Comparison of ENCODE assay signal across 13 mouse cellular contexts in genomic region chr7:102425933-102426685, GRCm38 (mm10). TPM values are rescaled to one million over a fixed set of nuclear protein-coding genes. Genes with fewer than 3 reads are reported as not detected.
DNase-seq lines count a peak whose midpoint lies in the region; ATAC-seq and TF ChIP-seq lines count a peak whose summit lies in the region.
"Had no signal": no experiment of that assay in that cellular context is flagged by ENCODE, and none has a peak within 500 bp of the region (broad histone marks: within the 10 kb centered on the region; RNA-seq: fewer than 3 reads in every experiment).

No protein-coding gene starts in this region.

- H3K36me3 ChIP-seq in intestine, postnatal 0 days (ENCODE audit: control insufficient read depth, insufficient read depth): peaks cover 18% of the 10 kb centered on the region
- no peaks in the 10 kb centered on the region for H3K36me3 ChIP-seq in intestine, embryonic 15.5 days

- ATAC-seq in intestine, postnatal 0 days: peak; percentile 53
- ATAC-seq in intestine, embryonic 15.5 days: no peak
- ATAC-seq in CD4-positive, CD25-positive, alpha-beta regulatory T cell, adult 4 months: peak; percentile 90
- peak; percentile 88 for ATAC-seq in megakaryocyte progenitor cell, adult 5-6 weeks (replicated peaks; ENCODE audit: poor library complexity)
- no peak; the same call in 1 of the 2 replicates for ATAC-seq in monocyte, adult 5-6 weeks (replicated peaks; ENCODE audit: insufficient number of reproducible peaks, low FRiP score, low TSS enrichment, poor library complexity, severe bottlenecking)
- ATAC-seq: forebrain, embryonic 13.5 days had no signal

- no peak overlapping the region for H3K4me2 ChIP-seq in intestine, postnatal 0 days (replicated peaks; ENCODE audit: low read depth)
- no peak overlapping the region for H3K4me2 ChIP-seq in intestine, embryonic 15.5 days (replicated peaks)
- H3K4me2 ChIP-seq: forebrain, embryonic 13.5 days; hindbrain, embryonic 14.5 days; limb, embryonic 12.5 days had no signal

- H3K27me3 ChIP-seq in intestine, postnatal 0 days (replicated peaks; ENCODE audit: control insufficient read depth, insufficient read depth, low read length): no peaks in the 10 kb centered on the region
- H3K27me3 ChIP-seq in intestine, embryonic 15.5 days (replicated peaks): no peaks in the 10 kb centered on the region
- H3K27me3 ChIP-seq: forebrain, embryonic 13.5 days; limb, embryonic 12.5 days had no signal

- peak; percentile 68 for DNase-seq in induced T-regulatory cell, adult 2 months (ENCODE audit: low read depth)
- no peak for DNase-seq in cerebellum, adult 8-10 months
- DNase-seq in layer of hippocampus, adult 9-10 months (ENCODE audit: low spot score): no peak
- DNase-seq: embryo, embryonic 11 days had no signal

- H3K9me3 ChIP-seq in intestine, postnatal 0 days (ENCODE audit: control insufficient read depth): no peaks in the 10 kb centered on the region
- H3K9me3 ChIP-seq in intestine, embryonic 15.5 days: no peaks in the 10 kb centered on the region
- H3K9me3 ChIP-seq: forebrain, embryonic 13.5 days; limb, embryonic 12.5 days had no signal

- WGBS in intestine, postnatal 0 days: 60% methylated on average over 6 of the region's 6 CpGs
- WGBS in intestine, embryonic 15.5 days: 51% methylated on average over 6 of the region's 6 CpGs

- TF ChIP-seq CTCF in intestine, postnatal 0 days (IDR thresholded peaks at IDR 0.05; ENCODE audit: low read depth): no peak

- H3K4me3 ChIP-seq in intestine, postnatal 0 days (ENCODE audit: low read depth, low read length): no peak overlapping the region
- H3K4me3 ChIP-seq in intestine, embryonic 15.5 days (replicated peaks): no peak overlapping the region
- H3K4me3 ChIP-seq: forebrain, embryonic 13.5 days; limb, embryonic 12.5 days had no signal

- H3K4me1 ChIP-seq in intestine, postnatal 0 days (replicated peaks; ENCODE audit: control insufficient read depth, insufficient read depth, low read length): no peaks in the 10 kb centered on the region
- H3K4me1 ChIP-seq in intestine, embryonic 15.5 days (replicated peaks): no peaks in the 10 kb centered on the region
- H3K4me1 ChIP-seq: forebrain, embryonic 13.5 days had no signal

- no peak overlapping the region for H3K27ac ChIP-seq in intestine, postnatal 0 days (ENCODE audit: low read depth, low read length)
- H3K27ac ChIP-seq in intestine, embryonic 15.5 days: no peak overlapping the region
- H3K27ac ChIP-seq: forebrain, embryonic 13.5 days; hindbrain, embryonic 14.5 days; limb, embryonic 12.5 days had no signal

- H3K9ac ChIP-seq in intestine, postnatal 0 days (ENCODE audit: low read depth, low read length): no peak overlapping the region
- no peak overlapping the region for H3K9ac ChIP-seq in intestine, embryonic 15.5 days
- H3K9ac ChIP-seq: forebrain, embryonic 13.5 days; hindbrain, embryonic 14.5 days; limb, embryonic 12.5 days had no signal

RNA-seq across cellular contexts. Expression of gene Rrm1, which starts 15.4 kb away (rescaled TPM):
- polyA plus RNA-seq in intestine, postnatal 0 days (2015; fragmentation: Nextera tagmentation; extraction: Ambion mirVana): 22.7 and 23.4 TPM in 2 replicates
- 127 and 138 TPM in 2 replicates for polyA plus RNA-seq in intestine, embryonic 15.5 days (2015; fragmentation: Nextera tagmentation; extraction: Ambion mirVana)
- 10 to 100 TPM; 48.5 to 59.7 TPM for polyA plus RNA-seq in CD4-positive, CD25-positive, alpha-beta regulatory T cell, adult 4 months (2017; shearing (Covaris generic))
- 245 and 255 TPM in 2 replicates for total RNA-seq in megakaryocyte progenitor cell, adult 5-6 weeks (2015)
- 673 and 874 TPM in 2 replicates for total RNA-seq in megakaryocyte progenitor cell, adult 5-6 weeks (2017)
- 39.1 to 107 TPM (median 51.1 TPM) in 3 replicates for total RNA-seq in monocyte, adult 5-6 weeks (2017)

RNA-seq across cellular contexts. Expression of gene Olfr543, which starts 55.4 kb away (rescaled TPM):
- polyA plus RNA-seq in intestine, postnatal 0 days (2015; fragmentation: Nextera tagmentation; extraction: Ambion mirVana): not detected in 2 replicates
- polyA plus RNA-seq in intestine, embryonic 15.5 days (2015; fragmentation: Nextera tagmentation; extraction: Ambion mirVana): 0.13 and 0.19 TPM in 2 replicates
- under 1 TPM in 1 of 2 experiments, not detected in 1; 0.58 TPM for polyA plus RNA-seq in CD4-positive, CD25-positive, alpha-beta regulatory T cell, adult 4 months (2017; shearing (Covaris generic))
- not detected in 2 replicates for total RNA-seq in megakaryocyte progenitor cell, adult 5-6 weeks (2015)
- total RNA-seq in megakaryocyte progenitor cell, adult 5-6 weeks (2017): not detected in 2 replicates
- total RNA-seq in monocyte, adult 5-6 weeks (2017): not detected in 3 replicates
- total RNA-seq: heart, adult 18-20 months had no signal

Comparison
In these comparisons a context has a peak if more than half of its experiments do, and no peak if none do; other contexts are left out.
1. ATAC-seq: peak in intestine, postnatal 0 days (single experiment), CD4-positive, CD25-positive, alpha-beta regulatory T cell, adult 4 months (single experiment) and megakaryocyte progenitor cell, adult 5-6 weeks (single experiment); none in intestine, embryonic 15.5 days (single experiment) and monocyte, adult 5-6 weeks (single experiment).